Mouse (Mus musculus): ENCODE data around the gene Actr10.

DNA sequence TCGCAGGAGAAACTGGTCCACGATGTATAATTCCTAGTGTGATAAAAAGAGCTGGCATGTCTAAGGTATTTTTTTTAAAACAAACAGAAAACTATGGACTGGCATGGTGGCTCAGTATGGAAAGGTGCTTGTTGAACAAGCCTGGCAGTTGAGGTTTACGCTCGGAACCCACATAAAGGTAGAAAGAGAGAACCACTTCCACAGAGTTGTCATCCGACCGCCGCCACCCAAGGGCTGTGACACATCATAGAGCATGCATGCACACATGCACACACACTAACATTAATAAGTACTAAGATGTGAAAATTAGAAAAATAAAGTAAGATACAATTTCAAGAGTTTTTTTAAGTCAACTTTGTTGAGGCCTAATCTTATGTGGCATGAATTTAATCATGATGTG, 3.1 kb downstream of the Actr10 start:
- TF ChIP-seq CTCF (IDR thresholded peaks at IDR 0.05; ENCODE audit: extremely low read depth, insufficient read depth, low read length) (no peak), POLR2A (IDR thresholded peaks at IDR 0.05; ENCODE audit: extremely low read depth, insufficient read depth, low read length) (no peak)

Measured in cortical plate, adult 2 months (tissue).